Mouse (Mus musculus) retina, postnatal 1 day (tissue): ENCODE measurements around the gene Gnai2.
A peak's percentile ranks its signal among the peaks of the same experiment; 100 is the strongest.

Source experiments
- DNase-seq: peaks from one replicate; pipeline ENCODE4 v3.0.0-alpha.2; 2012

Gnai2 gene

GRCm38 (mm10) chr9:107635279-107636028 lies at the start of gene Gnai2:
Gnai2 (minus strand) TSS chr9:107635367.
- peak; percentile 97 for DNase-seq

GRCm38 (mm10) chr9:107682405-107682804 lies 47.2 kb upstream of the Gnai2 start:
- no peak for DNase-seq

- no peak for DNase-seq
These were observed 44.3 kb upstream of the Gnai2 start, which contains the start of gene Gnat1 for GRCm38 (mm10) chr9:107679501-107679900. Gnat1 (minus strand) TSS chr9:107679712.

- no peak for DNase-seq
These were observed 43.7 kb upstream of the Gnai2 start for GRCm38 (mm10) chr9:107678861-107679260.

- DNase-seq, result peak; percentile 86
These were observed 42.8 kb upstream of the Gnai2 start for GRCm38 (mm10) chr9:107677819-107678526.

GRCm38 (mm10) chr9:107677091-107677784 lies 42.1 kb upstream of the Gnai2 start:
- peak; percentile 78 for DNase-seq

GRCm38 (mm10) chr9:107676302-107676701 lies 41.1 kb upstream of the Gnai2 start:
- no peak for DNase-seq

GRCm38 (mm10) chr9:107675671-107676301 lies 40.6 kb upstream of the Gnai2 start:
- peak; percentile 89 for DNase-seq

- DNase-seq, result no peak
These were observed 39.7 kb upstream of the Gnai2 start for GRCm38 (mm10) chr9:107674609-107675429.

- DNase-seq, result peak; percentile 81
These were observed 35.1 kb upstream of the Gnai2 start for GRCm38 (mm10) chr9:107670259-107670658.

GRCm38 (mm10) chr9:107669480-107669945 lies 34.3 kb upstream of the Gnai2 start, which contains the start of gene Slc38a3:
Slc38a3 (minus strand) TSS chr9:107669530.
- DNase-seq, result no peak

- DNase-seq, result no peak
These were observed 33.7 kb upstream of the Gnai2 start for GRCm38 (mm10) chr9:107668916-107669315.

GRCm38 (mm10) chr9:107668011-107668410 lies 32.8 kb upstream of the Gnai2 start:
- peak; percentile 70 for DNase-seq

- peak; percentile 90 for DNase-seq
These were observed 32.1 kb upstream of the Gnai2 start for GRCm38 (mm10) chr9:107667219-107667618.

- no peak for DNase-seq
These were observed 31.6 kb upstream of the Gnai2 start for GRCm38 (mm10) chr9:107666751-107667205.

GRCm38 (mm10) chr9:107665308-107665707 lies 30.1 kb upstream of the Gnai2 start:
- no peak for DNase-seq

GRCm38 (mm10) chr9:107663525-107663924 lies 28.4 kb upstream of the Gnai2 start:
- DNase-seq, result no peak

GRCm38 (mm10) chr9:107662342-107662741 lies 27.2 kb upstream of the Gnai2 start:
- no peak for DNase-seq

GRCm38 (mm10) chr9:107660777-107661176 lies 25.6 kb upstream of the Gnai2 start:
- DNase-seq, result no peak

- no peak for DNase-seq
These were observed 24.8 kb upstream of the Gnai2 start for GRCm38 (mm10) chr9:107659961-107660360.

- DNase-seq, result peak; percentile 92
These were observed 24.4 kb upstream of the Gnai2 start for GRCm38 (mm10) chr9:107659551-107659950.

- no peak for DNase-seq
These were observed 22.9 kb upstream of the Gnai2 start for GRCm38 (mm10) chr9:107658096-107658495.
